Mouse (Mus musculus) left cerebral cortex, adult 2 months (tissue): ENCODE measurements around the gene Dop1a. TPM values are rescaled to one million over a fixed set of nuclear protein-coding genes. Genes with fewer than 3 reads are reported as not detected.

Source experiments
- DNase-seq, 2 experiments: peaks; one replicate each; pipeline ENCODE4 v3.0.0; 2021 to 2022; ENCODE audit warnings: low spot score in 2 of 2, mixed read lengths in 1 of 2; ENCODE audit errors: extremely low spot score in 1 of 2
- H3K27ac ChIP-seq: fragments of 200-600 bp; 2 replicates; pipeline ENCODE4 v1.8.1; 2022
- H3K4me3 ChIP-seq: fragments of 200-600 bp; 2 replicates; pipeline ENCODE4 v1.8.1; 2022
- CTCF ChIP-seq: fragments of 200-600 bp; IDR thresholded peaks from 2 replicates; pipeline ENCODE4 v1.8.1; 2022; ENCODE audit warnings: antibody characterized with exemption, mild to moderate bottlenecking, moderate library complexity
- intact Hi-C: fragments of 180-260 bp; cut with DNase I; formaldehyde crosslinking; loops from one replicate; pipeline ENCODE4 v1.15.1; 2025
- long read RNA-seq, 2 experiments: library from polyadenylated mRNA; stranded (forward); transcript quantifications; one replicate each; pipeline ENCODE4 v2.0.0; 2021; ENCODE audit warnings: borderline mapping rate in 2 of 2
- total RNA-seq, 2 experiments: library from RNA; stranded (reverse); gene quantifications; 2 replicates each; pipeline ENCODE4 v1.2.3; 2021

Dop1a gene
- 10 to 100 TPM; 61.4 to 63.9 TPM for total RNA-seq
- long read RNA-seq, experiment 1, partial matches to known transcripts = 6 of 14 reads
- long read RNA-seq, experiment 1, other reads (novel, unspliced or antisense) = 8 of 14 reads
- long read RNA-seq, experiment 2, partial matches to known transcripts = 0 of 9 reads
- long read RNA-seq, experiment 2, other reads (novel, unspliced or antisense) = 8 of 9 reads

DNA sequence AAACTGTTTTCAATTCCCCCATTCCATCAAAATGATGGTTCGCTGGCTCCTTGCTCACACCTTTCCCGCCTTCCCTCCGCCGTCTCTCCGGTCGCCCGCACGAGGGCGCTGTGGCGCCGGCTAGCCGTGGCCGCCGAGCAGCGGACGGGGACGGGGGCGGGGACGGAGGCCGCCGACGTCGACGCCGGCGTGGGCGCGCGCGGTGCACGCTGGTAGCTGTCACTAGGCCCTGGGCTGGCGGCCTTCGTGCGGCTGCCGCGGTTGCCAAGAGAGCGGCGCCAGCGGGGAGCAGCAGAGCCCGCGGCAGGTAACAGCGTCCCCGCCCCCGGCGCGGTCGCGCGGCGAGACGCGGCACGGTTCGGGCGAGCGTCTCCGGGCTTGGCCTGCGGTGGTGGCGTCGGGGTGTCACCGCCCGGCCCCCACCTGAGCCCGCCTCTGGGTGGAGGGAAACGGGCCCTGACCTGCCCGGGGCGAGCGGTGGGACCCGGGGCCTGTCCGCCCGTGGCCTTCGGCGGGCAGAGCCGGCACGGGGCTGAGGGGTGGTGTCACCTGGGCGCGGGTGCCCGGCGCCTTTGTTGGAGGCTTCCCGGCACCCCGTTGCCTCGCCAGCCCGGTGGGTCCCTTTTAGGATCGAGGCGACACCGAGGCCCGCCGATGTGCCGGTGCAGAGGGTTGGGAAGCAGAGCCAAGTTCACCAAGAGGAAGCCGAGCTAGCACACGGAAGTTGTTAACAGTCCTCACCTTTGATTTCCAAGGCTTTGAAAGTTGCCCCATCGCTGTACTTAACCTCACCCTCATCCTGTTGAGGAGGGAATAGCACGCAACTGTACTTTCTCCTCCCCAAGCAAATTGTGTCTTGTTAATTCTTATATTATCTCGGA, at the start of gene Dop1a:
TSS of gene Dop1a (plus strand) at position 165 of the 881 bp plus-strand sequence.
- intact Hi-C loops = loop anchor here (1.0 to 10.0 kb wide), 2 partner anchors 104 to 278 kb away; partner anchors contain the start of genes Pgm3, Prss35 and Rwdd2a
- TF ChIP-seq CTCF = peak; percentile 98
- peak; percentile 93 to 97 for DNase-seq

DNA sequence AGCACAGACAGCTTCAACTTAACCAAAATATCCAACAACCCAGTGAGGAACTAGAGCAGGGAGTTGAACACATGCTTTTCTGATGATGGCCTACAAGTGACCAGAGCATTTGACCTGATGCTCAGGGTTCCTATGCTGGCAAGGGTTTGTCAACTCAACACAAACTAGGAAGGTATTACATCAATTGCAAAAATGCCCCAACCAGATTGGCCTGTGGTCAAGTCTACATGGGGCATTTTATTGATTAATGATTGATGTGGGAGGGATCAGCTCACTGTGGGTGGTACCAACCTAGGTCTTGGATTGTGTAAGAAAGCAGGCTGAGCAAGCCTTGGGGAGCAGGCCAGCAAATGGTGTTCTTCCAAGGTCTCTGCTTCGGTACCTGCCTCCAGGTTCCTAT, 49.0 kb upstream of the Dop1a start:
- TF ChIP-seq CTCF = no peak
- DNase-seq = no peak
- intact Hi-C loops = loop anchor here (5.0 kb wide), 1 partner anchor 471 kb away; no protein-coding TSS in a partner anchor
- no peak overlapping the region for H3K4me3 ChIP-seq
- H3K27ac ChIP-seq = no peak overlapping the region

More for the DNA sequence above, at the start of gene Dop1a:
- peak within 1 kb of the TSS; percentile 96 for H3K4me3 ChIP-seq
- peak within 1 kb of the TSS; percentile 86 for H3K27ac ChIP-seq

DNA sequence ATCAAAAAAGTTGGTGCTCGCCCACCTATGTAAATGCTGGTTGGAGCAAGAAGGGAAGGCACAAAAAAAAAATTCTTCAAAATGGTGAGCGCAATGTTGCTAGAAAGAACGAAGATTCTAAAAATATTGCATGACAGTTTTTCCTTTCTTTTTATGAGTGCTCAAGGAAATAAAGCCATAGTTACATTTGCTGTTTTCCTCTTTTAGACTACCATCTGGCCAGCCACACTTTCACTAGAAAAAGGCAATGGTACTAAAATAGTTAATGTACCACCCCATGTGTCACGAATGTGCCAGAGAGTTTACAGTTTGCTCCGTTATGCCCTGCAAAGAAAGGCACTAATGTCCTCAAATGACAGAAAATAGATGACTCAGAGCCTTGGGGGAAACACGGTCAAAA, 47.6 kb upstream of the Dop1a start:
- no peak overlapping the region for H3K4me3 ChIP-seq
- DNase-seq = no peak
- intact Hi-C loops = loop anchor here (5.0 kb wide), 1 partner anchor 472 kb away; no protein-coding TSS in a partner anchor
- TF ChIP-seq CTCF = no peak
- no peak overlapping the region for H3K27ac ChIP-seq

DNA sequence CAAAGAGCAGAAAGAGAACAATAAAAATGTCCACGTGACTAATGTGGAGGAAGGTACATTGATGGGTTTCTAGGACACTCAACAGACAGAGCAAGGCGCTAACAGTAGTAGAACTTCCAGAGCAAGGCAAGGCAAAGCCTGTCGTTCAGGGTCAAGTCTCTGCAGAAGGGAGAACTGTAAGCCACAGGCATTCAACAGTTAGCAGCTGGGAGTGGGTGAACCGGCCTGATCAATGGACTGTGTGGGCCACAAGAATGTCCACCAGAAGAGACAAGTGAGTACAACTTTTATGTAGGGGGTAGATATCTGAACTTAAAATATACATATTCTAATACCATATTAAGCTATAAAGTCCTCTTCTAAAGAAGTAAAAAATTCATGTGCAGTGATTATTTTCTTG, 43.6 kb upstream of the Dop1a start:
- no peak for TF ChIP-seq CTCF
- H3K4me3 ChIP-seq = no peak overlapping the region
- intact Hi-C loops = no loop called here
- DNase-seq = no peak
- H3K27ac ChIP-seq = no peak overlapping the region

DNA sequence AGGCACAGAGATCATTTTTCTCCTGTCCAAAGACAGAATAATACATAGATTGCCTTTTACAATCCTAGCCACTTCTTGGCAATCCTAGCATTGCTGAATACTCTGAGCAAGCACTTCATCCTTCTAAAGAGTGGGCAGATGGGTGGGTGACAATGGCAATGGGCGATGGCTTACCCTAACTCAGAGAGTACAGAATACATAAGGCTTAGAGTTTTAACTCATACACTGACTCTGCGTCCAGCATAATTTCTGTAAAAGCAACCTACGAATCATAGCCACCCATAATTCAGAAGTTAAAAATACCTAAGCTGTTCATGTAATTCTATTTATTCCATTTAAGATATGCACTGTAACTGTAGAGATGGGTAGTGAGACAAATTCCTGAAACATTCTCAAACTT, 31.4 kb upstream of the Dop1a start:
- Histone ChIP-seq H3K4me3 (no peak overlapping the region), H3K27ac (no peak overlapping the region)
- intact Hi-C loops = no loop called here
- DNase-seq = no peak
- no peak for TF ChIP-seq CTCF

DNA sequence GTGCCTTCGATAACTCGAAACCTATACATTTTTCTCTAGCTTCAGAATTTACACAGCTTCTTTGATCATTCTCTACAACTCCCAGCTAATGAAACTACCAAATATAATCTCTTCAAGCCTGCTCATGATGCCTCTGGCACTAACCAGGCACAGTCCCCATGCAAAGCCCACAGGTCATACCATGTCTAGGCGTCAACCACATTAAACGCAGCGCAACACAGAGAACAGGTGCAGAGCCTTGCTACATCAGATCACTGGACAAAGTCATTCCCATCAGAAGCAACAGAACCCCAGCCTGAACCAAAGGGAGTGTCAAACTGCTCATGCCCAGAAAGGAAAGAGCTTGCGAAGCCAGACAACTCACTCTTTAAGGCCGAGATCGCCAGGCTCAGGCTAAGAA, 30.3 kb upstream of the Dop1a start:
- H3K4me3 ChIP-seq = no peak overlapping the region
- no peak for TF ChIP-seq CTCF
- H3K27ac ChIP-seq = no peak overlapping the region
- DNase-seq = no peak
- intact Hi-C loops = no loop called here

DNA sequence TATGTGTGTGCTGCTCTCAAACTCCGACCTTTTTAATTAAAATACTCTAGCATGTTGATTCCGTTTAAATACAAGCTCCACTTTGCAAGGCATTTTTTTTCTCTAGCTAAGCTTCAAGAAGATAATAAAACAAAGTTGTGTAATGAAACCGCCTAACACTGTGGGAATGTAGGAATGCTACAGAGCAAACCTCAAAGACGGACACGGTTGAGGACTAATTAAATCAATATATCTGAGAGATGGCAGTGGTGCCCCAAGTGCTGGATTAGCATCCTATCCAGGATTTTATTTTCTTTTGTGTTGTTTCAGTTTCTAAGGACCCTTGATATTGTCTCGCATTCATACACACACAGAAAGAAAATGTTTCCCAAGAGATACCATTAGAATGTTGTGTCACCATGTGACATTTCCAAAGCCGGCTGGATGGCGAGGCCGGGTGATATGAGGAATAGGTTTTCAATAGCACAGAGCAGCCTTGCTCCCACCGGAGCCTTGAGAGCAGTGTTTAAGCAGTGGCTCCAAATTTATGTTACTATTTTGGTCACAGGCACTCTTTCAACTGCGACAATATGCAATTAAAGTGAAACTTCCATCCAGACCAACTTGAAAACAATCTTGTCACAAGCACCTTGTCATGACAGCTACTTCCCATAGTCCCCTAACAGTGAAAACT, 28.5 kb upstream of the Dop1a start:
- Histone ChIP-seq H3K27ac (no peak overlapping the region), H3K4me3 (no peak overlapping the region)
- TF ChIP-seq CTCF = no peak
- no peak for DNase-seq
- intact Hi-C loops = no loop called here

DNA sequence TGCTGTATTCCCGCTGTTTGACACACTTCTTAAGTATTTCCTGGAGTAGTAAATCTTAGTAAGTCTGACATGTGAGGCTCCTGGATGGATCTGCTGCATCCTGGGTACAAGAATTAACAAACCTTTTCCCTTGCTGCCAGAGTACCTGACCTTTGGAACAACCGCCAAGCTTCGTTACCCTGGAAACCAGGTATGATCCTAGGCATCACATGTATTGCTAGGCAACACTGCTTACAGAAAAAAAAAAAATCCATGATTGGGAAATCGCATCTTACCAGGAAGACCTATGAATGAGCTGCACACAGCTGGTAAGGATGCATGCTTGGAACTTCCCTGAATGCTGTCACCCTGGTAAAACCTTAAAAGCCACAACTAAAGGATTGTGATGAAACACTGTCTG, 24.7 kb upstream of the Dop1a start:
- TF ChIP-seq CTCF = no peak
- no peak overlapping the region for H3K4me3 ChIP-seq
- no peak overlapping the region for H3K27ac ChIP-seq
- no peak for DNase-seq
- intact Hi-C loops = no loop called here

DNA sequence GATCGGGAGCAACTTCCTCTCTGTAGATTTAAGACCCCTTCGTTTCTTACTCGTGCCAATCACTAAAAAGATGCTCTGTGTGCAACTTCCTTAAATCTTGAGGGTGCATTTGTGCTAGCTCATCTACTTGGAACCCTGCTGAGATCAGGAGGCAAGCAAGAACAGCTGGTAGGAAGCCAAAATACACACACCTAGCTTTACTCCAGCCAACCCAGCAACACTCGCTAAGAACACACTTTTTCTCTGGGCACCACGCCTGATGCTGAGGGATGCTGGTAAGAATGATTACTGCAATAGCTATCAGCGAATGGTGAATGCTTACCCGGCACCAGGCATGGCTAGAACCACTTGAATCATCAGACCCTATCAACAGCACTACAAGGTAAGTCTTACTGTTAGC, 20.1 kb upstream of the Dop1a start:
- DNase-seq = no peak
- intact Hi-C loops = loop anchor here (5.0 kb wide), 2 partner anchors 225 to 500 kb away; no protein-coding TSS in a partner anchor
- Histone ChIP-seq H3K27ac (no peak overlapping the region), H3K4me3 (no peak overlapping the region)
- TF ChIP-seq CTCF = no peak

DNA sequence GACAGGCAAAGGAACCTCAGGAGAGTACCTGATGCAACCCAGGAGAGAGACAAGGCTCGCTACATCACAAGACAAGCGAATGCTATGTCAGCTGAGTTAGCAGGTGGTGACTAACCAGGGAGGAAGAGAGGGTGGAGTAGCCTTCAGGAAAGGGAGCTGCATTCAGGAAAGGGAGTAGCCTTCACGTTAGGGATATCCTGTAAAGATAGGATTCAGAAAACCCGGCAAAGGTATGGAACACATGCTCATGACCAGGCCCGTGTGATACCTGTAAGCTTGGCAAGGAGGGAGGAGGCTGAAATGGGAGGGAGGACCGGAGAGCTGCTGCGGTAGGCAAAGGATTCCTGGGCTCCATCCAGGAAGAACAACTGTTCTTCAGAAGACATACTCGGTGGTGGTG, 19.5 kb upstream of the Dop1a start:
- no peak overlapping the region for H3K4me3 ChIP-seq
- H3K27ac ChIP-seq = no peak overlapping the region
- no peak for DNase-seq
- TF ChIP-seq CTCF = no peak
- intact Hi-C loops = loop anchor here (5.0 kb wide), 2 partner anchors 225 to 500 kb away; no protein-coding TSS in a partner anchor

DNA sequence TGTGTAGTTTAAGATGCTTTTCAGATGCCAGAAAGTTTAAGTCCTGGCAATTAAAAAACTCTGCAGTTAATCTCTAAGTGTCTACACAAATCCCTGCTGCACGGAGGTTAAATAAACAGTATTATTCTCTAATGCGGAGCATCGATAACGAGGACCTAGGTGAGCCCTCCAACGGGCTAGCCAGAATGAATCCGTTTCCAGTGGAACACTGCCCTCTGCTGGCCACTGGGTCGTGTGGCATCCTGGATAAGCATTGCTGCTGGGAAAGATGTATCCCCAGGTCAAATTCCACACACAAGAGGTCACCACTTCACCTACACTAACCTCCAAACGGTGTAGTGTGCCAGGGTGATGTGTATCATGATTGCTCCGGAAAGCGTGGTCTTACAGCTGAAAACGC, 17.4 kb upstream of the Dop1a start:
- DNase-seq = peak; percentile 82 to 86
- Histone ChIP-seq H3K27ac (no peak overlapping the region), H3K4me3 (no peak overlapping the region)
- no peak; the same call in none of the 2 replicates for TF ChIP-seq CTCF
- intact Hi-C loops = loop anchor here (2.0 to 5.0 kb wide), 3 partner anchors 227 to 607 kb away; partner anchors contain the start of gene Tpbg

DNA sequence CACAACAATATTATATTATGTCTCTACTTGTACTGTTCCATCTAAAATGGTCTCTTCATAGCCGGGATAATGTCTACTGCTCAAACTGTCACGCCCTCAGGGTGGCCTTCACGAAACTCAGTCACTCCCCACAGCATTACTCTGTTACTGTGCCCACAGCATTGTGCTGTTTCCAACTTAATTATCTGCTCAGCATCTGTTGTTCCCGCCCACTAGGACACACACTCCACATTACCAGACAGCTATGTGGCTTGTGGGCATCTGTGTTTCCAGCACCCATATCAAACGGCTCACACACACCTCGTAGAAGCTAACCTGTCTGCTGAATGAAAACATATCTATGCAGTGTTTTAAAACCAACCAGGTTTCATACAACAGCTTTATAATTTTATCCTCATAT, 15.9 kb upstream of the Dop1a start:
- no peak overlapping the region; the same call in 1 of the 2 replicates for H3K4me3 ChIP-seq
- TF ChIP-seq CTCF = no peak
- intact Hi-C loops = loop anchor here (1.0 kb wide), 1 partner anchor 672 kb away; no protein-coding TSS in a partner anchor
- peak; percentile 27 to 28 for DNase-seq
- no peak overlapping the region for H3K27ac ChIP-seq
